Mouse (Mus musculus): ENCODE measurements around the gene Lsm7.

- TF ChIP-seq CTCF (IDR thresholded peaks at IDR 0.05) = no peak
- TF ChIP-seq EP300 (IDR thresholded peaks at IDR 0.05) = no peak
Measured at GRCm38 (mm10) chr10:80904004-80904693, 49.1 kb upstream of the Lsm7 start.
